Mouse (Mus musculus) bone marrow macrophage, adult 2 months (primary cell): ENCODE data around the gene Lrrc26.

Source experiments
- CTCF ChIP-seq: IDR thresholded peaks from 2 replicates; pipeline ENCODE4 v1.5.1; 2012; ENCODE audit warnings: low read depth, mild to moderate bottlenecking, low read length, moderate library complexity
- POLR2A ChIP-seq: IDR thresholded peaks from 2 replicates; pipeline ENCODE4 v1.6.1; 2012; ENCODE audit warnings: mild to moderate bottlenecking, low read depth, low read length, borderline replicate concordance

- TF ChIP-seq CTCF: no peak
- no peak for TF ChIP-seq POLR2A
Measured at GRCm38 (mm10) chr2:25264286-25264660, 25.4 kb upstream of the Lrrc26 start.
